Mouse (Mus musculus) layer of hippocampus, postnatal 25 days (tissue): Measurements from ENCODE around the gene Rpl23a. TPM values are rescaled to one million over a fixed set of nuclear protein-coding genes. Genes with fewer than 3 reads are reported as not detected.

Experiments
- DNase-seq, 2 experiments: peaks; one replicate each; pipeline ENCODE4 v3.0.0; 2022; ENCODE audit warnings: mixed read lengths in 2 of 2, low spot score in 1 of 2; ENCODE audit errors: extremely low spot score in 1 of 2
- total RNA-seq, 2 experiments: library from RNA; stranded (reverse); gene quantifications; 2 replicates each; pipeline ENCODE4 v1.2.3; 2021

The Rpl23a gene
- total RNA-seq: 100 to 1,000 TPM; 678 to 771 TPM

DNA sequence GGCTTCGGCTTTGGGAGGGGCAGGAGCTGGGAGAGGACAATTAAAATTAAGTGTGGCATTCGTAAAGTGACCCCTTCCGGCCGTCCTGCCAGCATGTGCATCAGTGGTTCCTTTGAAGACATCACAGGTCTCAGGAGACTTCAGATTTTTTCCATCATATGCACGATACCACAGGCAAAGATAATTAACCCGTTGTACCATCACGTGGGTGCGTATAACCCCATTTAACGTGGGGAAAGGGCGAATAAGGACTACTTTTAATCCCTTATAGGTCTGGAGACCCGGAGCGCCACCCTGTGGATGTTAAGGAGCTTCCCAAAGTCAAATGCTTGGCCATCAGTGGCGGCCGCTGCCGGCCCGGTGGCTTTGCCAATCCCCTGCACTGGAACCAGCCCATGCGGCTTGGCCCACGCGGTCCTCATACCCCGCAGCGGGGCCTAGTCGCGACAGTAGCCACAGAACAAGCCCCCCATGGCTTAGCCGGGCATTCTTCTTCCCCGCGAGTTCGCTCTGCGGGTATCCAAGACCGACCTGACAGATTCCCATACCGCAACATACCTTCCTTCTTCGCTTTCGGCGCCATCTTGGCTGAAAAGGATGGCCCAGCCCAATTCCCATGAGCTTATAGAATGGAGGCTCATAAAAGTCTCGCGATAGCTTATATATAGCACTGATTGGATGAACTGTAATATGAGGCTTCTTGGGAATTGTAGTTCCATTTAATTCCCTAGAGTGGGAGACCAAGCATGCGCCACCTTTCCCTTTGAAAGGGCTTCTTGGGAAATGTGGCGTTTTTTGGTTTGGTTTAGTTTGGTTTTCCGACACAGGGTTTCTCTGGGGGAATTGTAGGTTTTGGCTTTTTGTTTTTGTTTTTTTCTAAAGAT, at the start of gene Rpl23a:
Gene Rpl23a (minus strand): TSS at position 624 of the 884 bp plus-strand sequence.
- peak; percentile 70 to 88 for DNase-seq

GRCm38 (mm10) chr11:78231518-78231917, 48.1 kb upstream of the Rpl23a start:
- DNase-seq: no peak

- DNase-seq: no peak
These were observed 40.2 kb upstream of the Rpl23a start for GRCm38 (mm10) chr11:78223586-78223985.

- DNase-seq: no peak
These were observed 32.4 kb upstream of the Rpl23a start for GRCm38 (mm10) chr11:78215709-78216317.

- no peak for DNase-seq
These were observed 29.9 kb upstream of the Rpl23a start for GRCm38 (mm10) chr11:78213086-78213817.

GRCm38 (mm10) chr11:78211513-78211912, 28.1 kb upstream of the Rpl23a start:
- DNase-seq: no peak

- DNase-seq: no peak
These were observed 27.2 kb upstream of the Rpl23a start for GRCm38 (mm10) chr11:78210615-78211014.

- no peak for DNase-seq
These were observed 26.5 kb upstream of the Rpl23a start for GRCm38 (mm10) chr11:78209886-78210285.

- no peak for DNase-seq
These were observed 23.8 kb upstream of the Rpl23a start for GRCm38 (mm10) chr11:78207190-78207589.

DNA sequence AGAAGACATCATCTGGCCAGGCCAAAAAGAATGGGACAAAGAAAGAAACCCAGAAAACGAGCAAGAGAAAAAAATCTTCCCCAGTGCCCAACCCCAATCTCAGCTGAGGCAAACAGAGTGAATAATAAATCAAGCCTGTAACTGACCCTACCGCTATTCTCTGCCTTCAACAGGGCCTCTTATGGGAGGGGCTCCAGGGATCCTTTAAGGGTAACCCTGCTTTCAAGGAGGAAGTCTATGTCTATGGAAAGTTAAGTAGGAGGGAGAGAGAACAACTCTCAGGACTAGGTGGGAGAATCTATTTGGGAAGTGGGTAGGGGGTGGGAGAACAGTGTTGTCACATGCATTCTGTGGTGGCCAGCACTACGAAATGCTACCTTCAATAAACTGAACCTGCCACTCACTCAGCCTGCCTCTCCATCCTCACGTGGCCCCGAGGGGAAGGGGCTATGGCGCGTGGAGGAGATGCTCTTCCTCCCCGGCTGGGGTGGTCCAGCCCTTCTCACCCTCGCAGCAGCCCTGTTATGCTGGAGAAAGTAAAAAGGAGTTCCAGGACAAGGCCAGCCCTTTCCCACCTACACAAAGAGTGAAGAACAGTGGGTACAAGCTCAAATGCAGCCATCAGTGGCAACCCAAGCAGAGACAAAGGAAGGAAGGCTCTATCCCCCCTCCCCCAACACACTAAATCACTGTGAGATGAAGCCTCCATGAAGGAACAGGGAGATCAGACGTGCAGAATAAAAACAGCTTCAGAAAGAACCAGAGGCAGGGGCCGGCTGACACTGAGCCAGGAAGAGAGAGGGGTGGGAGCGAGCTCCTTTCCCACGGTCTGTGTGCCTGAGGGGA, 22.2 kb upstream of the Rpl23a start:
- DNase-seq: no peak

GRCm38 (mm10) chr11:78204287-78204686, 20.9 kb upstream of the Rpl23a start:
- DNase-seq: no peak

GRCm38 (mm10) chr11:78202372-78202771, 19.0 kb upstream of the Rpl23a start:
- no peak for DNase-seq

DNA sequence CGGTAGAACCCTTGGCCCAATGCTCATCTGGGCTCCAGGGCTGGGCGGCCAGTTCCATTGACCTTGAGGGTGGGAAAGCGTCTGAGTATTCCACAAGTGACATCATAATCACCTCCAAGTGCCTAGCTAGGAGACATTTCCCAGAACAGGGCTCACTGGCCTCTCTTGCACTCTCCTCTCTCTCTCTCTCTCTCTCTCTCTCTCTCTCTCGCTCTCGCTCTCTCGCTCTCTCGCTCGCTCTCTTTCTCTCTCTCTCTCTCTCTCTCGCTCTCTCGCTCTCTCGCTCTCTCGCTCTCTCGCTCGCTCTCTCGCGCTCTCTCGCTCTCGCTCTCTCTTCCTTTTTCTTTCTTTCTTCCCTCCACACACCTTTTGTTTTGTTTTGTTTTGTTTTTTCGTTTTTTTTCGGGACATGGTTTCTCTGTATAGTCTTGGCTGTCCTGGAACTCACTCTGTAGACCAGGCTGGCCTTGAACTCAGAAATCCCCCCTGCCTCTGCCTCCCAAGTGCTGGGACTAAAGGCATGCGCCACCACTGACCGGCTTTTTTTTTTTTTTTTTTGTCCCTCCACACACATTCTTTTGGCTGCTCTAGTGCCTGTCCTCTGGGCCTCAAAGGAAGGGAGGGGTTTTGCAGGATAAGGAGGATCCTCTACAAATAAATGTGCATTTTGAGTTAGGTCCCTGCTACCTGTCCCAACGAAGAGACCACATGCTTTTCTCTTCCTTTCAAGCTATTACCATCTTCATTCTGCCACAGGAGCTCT, 11.9 kb upstream of the Rpl23a start:
- no peak for DNase-seq

DNA sequence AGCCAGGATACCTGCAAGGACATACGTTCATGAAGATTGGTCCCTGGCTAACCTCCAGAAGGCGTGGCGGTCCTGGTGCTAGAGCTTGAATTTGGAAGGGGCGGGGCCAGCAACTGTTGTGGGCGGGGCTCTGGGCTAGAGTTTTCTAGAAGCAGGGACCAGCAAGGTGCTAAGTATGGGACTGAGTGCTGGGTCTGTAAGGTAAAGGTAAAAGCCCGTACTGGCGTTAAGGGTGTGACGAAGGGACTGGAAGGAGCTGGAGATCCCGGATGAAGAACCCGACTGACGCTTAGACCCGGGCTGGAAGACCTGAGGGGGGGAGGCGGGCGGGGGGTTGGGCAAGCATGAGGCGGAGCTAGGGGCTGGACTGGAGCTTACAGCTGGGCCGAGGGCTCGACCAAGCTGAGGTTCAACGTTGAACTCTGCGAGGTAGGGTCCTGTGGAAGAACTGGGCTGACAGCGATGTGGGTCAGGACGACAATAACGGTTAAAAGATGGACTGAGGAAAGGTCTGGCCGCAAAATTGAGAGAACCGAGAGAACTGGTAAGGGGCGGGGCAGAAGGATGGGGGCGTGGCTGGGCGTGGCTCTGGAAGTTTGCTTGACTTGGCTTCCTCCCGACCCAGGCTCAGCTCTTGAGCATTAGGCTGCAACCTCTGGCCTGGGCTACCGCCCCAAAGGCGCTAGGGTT, 11.2 kb upstream of the Rpl23a start:
- DNase-seq: no peak

- DNase-seq: no peak
These were observed 9.7 kb upstream of the Rpl23a start, which contains the start of gene Proca1 for GRCm38 (mm10) chr11:78193113-78193512. Gene Proca1 (plus strand): TSS chr11:78193392.

- no peak for DNase-seq
These were observed 6.7 kb upstream of the Rpl23a start for GRCm38 (mm10) chr11:78190041-78190440.

GRCm38 (mm10) chr11:78189234-78190040, 6.1 kb upstream of the Rpl23a start:
- peak; percentile 59 to 61 for DNase-seq
